Mouse (Mus musculus) bone marrow, adult 2 months (tissue): Measurements from ENCODE around the gene Scd2.

Experiments used
- CTCF ChIP-seq: fragments of 200-500 bp; IDR thresholded peaks from 2 replicates; pipeline ENCODE4 v1.5.1; 2011; ENCODE audit warnings: low read length, control low read depth; ENCODE audit not compliant: control insufficient read depth, insufficient read depth
- POLR2A ChIP-seq: fragments of 200-500 bp; IDR thresholded peaks from 2 replicates; pipeline ENCODE4 v1.6.1; 2011; ENCODE audit warnings: low read depth, mild to moderate bottlenecking, control low read depth, low read length, borderline replicate concordance; ENCODE audit not compliant: control insufficient read depth

DNA sequence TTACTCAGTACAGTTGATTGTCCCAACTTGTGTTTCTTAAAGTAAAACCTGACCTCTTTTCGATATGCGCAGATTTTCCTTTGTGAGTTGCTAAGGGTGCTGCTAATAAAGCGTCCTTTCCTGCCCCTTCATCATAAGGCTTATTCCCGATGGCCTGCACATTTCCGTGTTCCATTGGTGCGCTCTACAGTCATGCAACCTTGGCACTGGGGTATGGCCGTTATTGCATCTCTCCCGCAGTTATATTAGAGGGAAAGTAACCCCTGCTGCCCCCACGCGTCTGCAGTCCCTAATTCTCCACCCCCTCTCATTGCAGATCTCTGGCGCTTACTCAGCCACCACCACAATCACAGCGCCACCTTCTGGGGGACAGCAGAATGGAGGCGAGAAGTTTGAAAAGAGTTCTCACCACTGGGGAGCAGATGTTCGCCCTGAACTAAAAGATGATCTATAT, 1.1 kb downstream of the Scd2 start:
- peak; percentile 97 for TF ChIP-seq CTCF
- no peak for TF ChIP-seq POLR2A
